Mouse (Mus musculus) urinary bladder, postnatal 4 days (tissue): Measurements from ENCODE around the gene Cd164l2.
A peak's percentile ranks its signal among the peaks of the same experiment; 100 is the strongest.

Source experiments
- DNase-seq, 2 experiments: peaks; one replicate each; pipeline ENCODE4 v3.0.0; 2021 to 2022; ENCODE audit warnings: low spot score in 2 of 2

Gene Cd164l2

GRCm38 (mm10) chr4:133211751-133212561 lies at the start of gene Cd164l2, which contains the start of gene Gpr3:
TSS of gene Cd164l2 (plus strand) at chr4:133212131.
TSS of gene Gpr3 (minus strand) at chr4:133212536.
- no peak for DNase-seq

DNA sequence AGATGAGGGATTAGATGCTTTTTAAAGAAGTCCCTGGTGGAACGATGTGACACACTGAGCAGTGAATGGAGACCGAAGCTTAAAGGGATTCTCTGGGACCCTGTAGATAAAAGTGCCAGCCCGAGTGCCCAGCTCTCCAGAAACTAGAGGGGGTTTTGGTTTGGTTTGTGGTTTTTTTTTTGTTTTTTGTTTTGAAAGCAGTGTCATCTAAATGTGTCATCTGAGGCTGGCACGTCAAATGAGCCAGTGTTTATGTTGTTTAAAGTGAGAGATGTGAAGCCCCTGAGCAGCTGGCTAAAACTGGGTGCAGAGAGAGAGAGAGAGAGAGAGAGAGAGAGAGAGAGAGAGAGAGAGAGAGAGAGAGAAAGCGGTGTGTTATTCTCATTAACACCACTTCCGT lies 49.7 kb upstream of the Cd164l2 start:
- no peak for DNase-seq

- no peak for DNase-seq
These were observed 45.2 kb upstream of the Cd164l2 start for GRCm38 (mm10) chr4:133166773-133167172.

DNA sequence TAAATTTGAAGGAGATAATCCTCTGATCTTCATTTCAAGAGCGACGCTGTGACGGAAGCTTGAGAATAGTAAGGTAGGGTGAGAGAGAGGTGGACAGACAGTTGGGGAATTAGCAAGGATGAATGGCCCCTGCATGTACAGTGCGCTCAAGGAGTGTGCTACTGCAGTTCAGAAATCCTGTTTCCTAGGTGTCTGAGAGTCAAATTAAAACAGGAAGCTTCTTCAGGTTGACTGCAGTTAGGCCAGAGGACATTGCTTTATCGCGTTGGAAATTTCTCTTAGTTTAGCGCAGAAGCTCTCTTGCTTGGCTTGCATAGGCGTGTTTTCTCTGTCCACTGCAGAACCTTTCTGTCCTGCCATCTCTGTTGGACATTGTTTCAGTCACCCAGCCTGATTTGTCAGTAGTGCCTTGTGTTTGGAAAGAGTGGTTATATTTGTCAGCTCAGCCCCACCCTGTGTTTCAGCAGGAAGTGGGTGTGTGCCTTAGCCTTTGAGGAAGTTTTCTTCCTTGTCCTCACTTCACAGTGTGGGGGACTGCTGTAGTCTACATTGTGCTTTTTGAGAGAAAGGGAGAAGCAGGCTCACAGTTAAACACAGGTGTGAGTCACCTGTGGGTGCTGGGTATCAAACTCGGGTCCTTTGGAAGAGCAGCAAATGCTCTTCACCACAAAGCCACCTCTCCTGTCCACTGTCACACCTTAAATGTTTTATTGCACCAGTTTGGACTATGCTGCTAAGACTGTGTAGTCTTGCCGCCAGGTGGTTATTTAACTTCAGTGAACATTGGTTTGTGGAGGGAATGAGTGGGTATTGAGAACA lies 42.5 kb upstream of the Cd164l2 start:
- no peak for DNase-seq

DNA sequence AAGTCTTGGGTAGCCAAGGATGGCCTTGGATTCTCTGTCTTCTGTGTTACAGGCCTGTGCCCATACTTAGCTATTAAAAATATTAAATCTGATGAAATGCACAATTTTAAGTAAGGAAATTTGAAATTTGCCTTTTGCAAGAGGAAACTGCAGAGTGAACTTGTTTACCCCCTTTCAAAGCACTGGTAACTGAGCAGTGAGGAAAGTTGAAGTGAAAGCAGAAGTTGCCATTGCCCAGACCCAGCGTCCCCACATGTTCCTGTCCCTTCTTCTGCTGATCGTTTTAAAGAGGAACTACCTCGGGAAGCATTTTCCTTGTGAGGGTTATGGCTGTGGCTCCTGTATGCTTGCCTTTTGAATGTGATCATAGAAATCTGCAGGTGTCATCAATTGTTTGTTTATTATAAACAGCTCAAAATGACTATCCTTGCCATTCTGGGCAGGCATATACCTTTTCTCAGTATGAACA lies 41.8 kb upstream of the Cd164l2 start:
- no peak for DNase-seq

GRCm38 (mm10) chr4:133170616-133171015 lies 41.3 kb upstream of the Cd164l2 start:
- no peak for DNase-seq

- no peak for DNase-seq
These were observed 39.5 kb upstream of the Cd164l2 start for GRCm38 (mm10) chr4:133172451-133172850.

- no peak for DNase-seq
These were observed 37.6 kb upstream of the Cd164l2 start for GRCm38 (mm10) chr4:133174361-133174760.

DNA sequence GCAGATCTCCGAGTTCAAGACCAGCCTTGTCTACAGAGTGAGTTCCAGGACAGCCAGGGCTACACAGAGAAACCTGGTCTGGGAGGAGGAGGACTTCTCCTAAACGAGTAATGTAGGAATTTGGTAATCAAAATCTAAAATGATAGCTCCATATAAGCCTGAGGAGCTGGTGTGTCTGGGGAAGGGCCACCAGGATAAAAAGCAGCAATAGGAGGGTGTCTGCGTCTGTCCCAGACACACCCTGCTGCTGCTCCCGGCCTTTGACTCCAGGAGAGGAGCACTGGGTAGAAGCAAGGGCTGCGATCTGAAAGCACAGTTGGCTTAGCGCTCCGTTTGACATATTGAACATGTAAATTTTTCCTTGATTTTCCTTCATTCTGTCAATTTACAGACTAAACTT lies 36.7 kb upstream of the Cd164l2 start:
- DNase-seq: no peak

DNA sequence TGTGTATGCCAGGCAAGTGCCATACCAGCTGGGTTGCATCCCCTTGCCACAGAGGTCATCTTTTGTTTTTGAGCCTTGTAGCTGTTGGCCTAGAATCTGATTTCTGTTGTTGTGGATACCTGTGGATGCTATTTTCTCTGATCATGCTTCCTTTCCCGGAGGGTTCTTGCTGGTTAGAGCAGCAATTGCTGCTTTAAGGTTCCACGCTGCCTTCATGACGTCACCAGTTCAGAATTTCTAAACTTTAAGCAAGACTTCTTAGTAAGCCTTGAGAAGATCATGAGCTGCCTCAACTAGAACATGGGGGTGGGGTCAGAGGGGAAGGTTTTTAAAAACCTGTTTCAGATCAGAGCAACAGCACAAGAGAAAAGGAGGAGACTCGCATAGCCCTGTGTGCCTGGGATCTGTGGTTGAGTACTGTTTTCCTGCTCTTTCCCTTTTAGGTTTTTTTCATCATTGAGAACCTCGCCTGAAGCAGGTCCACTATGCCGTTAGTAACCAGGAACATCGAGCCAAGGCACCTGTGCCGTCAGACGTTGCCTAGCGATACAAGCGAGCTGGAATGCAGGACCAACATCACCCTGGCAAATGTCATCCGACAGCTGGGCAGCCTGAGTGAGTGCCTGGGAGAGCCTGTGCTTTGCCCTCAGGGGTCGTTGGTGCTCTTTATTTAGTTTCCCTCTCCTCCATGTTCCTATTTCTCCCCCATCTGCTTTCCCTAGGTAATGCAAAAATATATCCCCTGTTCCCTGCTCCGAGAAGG lies 35.8 kb upstream of the Cd164l2 start:
- DNase-seq: no peak

DNA sequence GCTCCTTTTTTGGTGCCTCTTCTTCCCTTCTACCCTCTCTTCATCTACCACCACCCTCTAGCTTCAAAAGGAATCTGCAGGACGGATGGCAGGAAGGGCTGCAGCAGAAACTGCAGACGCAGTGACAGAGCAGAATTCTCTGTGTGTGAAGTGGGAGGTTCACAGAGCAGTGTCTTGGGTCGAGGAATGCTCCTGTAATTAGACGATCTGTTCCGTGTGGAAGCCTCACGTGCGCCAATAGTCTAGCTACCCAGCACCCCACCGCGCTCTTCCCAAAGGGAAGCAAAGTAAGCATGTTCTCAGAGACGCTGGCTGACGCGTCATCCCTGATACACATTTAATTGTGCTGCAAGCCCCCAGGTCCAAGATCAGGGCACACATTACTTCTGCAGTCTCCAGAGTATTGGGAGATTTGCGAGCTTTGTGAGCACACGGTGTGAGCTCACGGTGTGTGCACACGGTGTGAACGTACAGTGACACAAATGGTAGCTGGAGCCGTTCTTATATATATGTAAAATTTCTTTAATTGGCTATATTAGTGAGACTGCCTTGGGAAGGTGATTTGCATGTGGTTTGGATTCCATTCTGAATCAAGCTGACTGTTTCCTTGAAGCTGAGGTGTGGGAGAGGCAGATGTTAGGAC lies 35.0 kb upstream of the Cd164l2 start:
- DNase-seq: no peak

DNA sequence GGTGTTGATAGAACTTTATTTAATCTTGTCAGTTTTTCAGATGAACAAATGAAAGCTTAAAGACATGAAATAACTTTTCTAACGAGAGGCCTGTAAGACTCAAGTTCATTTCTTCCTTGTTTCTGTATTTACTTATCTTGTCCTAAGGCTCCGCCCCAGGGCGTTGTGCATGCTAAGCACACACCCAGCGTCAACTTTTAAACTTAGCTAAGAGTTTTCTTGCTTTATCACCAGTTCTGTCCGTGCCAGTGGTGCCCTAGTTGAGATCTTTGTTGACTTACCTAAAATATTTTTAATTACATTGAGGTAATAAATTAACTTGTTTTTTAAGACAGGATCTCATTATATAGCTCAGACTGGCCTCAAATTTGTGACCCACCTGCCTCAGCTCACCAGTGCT lies 33.6 kb upstream of the Cd164l2 start:
- no peak for DNase-seq

DNA sequence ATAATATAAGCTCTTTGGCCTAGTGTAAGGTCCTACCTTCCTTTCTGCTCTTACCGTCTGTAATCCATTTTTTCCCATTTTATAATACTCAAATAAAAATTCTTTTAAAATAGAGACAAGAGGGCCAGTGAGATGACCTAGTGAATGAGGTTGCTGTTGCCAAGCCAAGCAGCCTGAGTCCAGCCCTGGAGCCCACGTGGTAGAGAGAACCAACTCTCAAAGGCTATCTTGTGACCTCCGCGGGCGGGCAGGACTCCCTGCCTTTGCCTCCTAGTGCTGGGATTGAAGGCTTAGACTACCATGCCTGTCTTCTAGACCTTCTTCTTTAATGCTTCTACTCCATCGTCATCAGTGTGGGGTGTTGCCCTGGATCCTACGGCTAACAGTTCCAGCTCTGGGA lies 32.7 kb upstream of the Cd164l2 start:
- DNase-seq: no peak

DNA sequence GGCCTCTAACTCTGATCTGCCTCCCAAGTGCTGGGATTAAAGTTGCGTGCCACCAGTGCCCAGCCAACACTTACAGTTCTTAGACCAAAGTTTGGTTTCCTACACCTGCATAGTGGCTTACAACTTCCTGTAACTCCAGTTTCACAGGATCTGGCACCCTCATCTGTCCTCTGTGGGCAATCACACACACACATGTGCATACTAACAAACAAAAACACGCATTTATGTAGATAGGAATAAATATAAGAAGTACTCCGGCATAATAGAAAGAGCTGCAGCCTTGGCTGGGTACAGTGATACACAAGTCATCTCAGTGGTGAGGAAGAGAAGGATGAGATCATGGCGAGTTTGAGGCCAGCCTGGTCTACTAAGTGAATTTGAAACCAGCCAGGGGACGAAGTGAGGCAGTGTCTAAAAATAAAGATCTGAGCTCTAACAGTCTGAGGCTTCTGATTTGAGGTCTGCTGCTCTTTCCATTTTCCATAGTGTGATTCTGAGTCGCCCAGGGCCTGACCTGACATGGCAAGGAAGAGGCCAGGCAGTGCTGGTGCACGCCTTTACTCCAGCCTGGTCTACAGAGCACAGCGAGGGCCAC lies 29.4 kb upstream of the Cd164l2 start:
- no peak for DNase-seq

DNA sequence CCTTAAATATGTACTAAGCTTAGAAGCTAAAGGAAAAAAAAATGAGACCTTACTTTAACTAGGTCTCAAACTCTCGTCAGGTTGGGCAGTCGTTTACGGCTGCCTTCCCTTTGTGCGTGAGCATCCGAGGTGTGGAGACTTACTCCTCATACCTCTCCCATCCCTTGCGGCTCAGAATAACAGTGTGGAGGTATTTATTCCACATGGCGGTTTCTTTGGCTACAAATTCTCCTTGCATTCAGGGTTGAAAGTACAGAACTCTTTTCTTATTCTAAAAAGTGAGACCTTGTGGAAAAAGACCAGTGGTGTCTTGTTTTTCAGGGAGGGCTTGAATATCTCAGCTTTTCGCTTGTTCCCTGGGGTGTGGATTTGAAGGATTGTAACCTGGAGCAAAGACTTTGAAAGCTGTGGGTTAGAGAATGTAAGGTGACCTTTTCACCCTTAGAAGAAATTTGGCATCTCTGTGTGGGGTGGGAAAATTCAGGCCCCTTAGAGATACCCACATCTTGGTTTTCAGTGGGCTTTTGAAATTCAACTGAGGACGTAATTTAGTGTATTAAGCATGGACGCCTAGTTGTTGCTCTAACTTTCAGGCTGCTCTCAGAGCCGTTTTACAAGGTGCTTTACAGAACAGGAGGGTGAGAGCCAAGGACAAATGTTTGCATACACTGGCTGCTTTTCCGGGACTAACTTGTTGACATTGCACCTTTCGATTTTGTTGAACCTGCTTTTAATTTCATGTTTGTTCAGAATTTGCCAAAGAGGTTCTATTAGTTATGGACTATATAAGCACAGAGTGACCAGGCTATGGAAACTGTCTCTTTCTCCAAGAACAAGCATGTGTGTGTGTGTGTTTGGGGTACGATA lies 27.7 kb upstream of the Cd164l2 start:
- peak in 1 of 2 experiments; percentile 14 for DNase-seq

GRCm38 (mm10) chr4:133184898-133185665 lies 26.8 kb upstream of the Cd164l2 start:
- peak; percentile 72 to 76 for DNase-seq

- DNase-seq: peak in 1 of 2 experiments; percentile 16
These were observed 26.0 kb upstream of the Cd164l2 start for GRCm38 (mm10) chr4:133185893-133186292.

- DNase-seq: no peak
These were observed 25.1 kb upstream of the Cd164l2 start for GRCm38 (mm10) chr4:133186856-133187255.

DNA sequence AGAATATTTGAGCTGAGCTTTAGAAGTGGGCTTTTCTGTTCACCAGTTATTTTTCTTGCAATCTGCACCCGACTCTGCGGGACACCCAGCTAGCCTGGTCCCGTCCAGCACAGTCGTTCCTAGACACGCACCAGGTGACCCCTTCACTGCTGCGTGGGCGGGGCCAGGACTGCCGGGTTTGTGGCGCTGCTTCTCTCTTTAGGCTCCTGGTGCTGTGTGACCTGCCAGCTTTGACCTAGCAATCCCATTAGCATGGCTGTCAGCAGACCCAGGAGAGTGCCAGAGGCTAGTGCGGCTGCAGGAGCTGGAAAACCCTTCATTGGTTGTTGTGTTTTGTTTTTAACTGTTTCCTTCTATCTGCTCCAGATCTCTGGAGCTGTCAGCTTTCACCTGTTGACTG lies 22.5 kb upstream of the Cd164l2 start:
- no peak for DNase-seq
